Mouse (Mus musculus) hindbrain, postnatal 0 days (tissue): Measurements from ENCODE around the gene Reck. TPM values are rescaled to one million over a fixed set of nuclear protein-coding genes. Genes with fewer than 3 reads are reported as not detected.

Experiments
- ATAC-seq: fragments of 200-750 bp; cut with Nextera tagmentation; 2 replicates; pipeline ENCODE4 v1.8.0; 2017; ENCODE audit warnings: mild to moderate bottlenecking, moderate TSS enrichment, moderate library complexity
- DNase-seq: peaks from one replicate; pipeline ENCODE4 v3.0.0-alpha.2; 2015; ENCODE audit warnings: low spot score
- H3K27ac ChIP-seq: fragments of 300-500 bp; sonication (generic); 2 replicates; pipeline ENCODE4 v1.5.1; 2014; ENCODE audit warnings: mild to moderate bottlenecking
- H3K27me3 ChIP-seq: fragments of 300-500 bp; sonication (generic); 2 replicates; pipeline ENCODE4 v1.6.1; 2014; ENCODE audit warnings: low read length, mixed read lengths; ENCODE audit not compliant: insufficient read depth
- H3K36me3 ChIP-seq: fragments of 300-500 bp; sonication (generic); 2 replicates; pipeline ENCODE4 v1.6.1; 2014; ENCODE audit warnings: low read length, mixed read lengths; ENCODE audit not compliant: insufficient read depth
- H3K4me1 ChIP-seq: fragments of 300-500 bp; sonication (generic); 2 replicates; pipeline ENCODE4 v1.6.1; 2014; ENCODE audit warnings: antibody characterized with exemption, low read length, mixed read lengths; ENCODE audit not compliant: insufficient read depth
- H3K4me2 ChIP-seq: fragments of 300-500 bp; sonication (generic); 2 replicates; pipeline ENCODE4 v1.6.1; 2014; ENCODE audit warnings: low read depth, mild to moderate bottlenecking, low read length, moderate library complexity, mixed read lengths
- H3K4me3 ChIP-seq: fragments of 300-500 bp; sonication (generic); 2 replicates; pipeline ENCODE4 v1.5.1; 2014; ENCODE audit warnings: low read length
- H3K9ac ChIP-seq: fragments of 300-500 bp; sonication (generic); replicated peaks from 2 replicates; pipeline ENCODE4 v1.6.1; 2014; ENCODE audit warnings: mild to moderate bottlenecking, low read length, moderate library complexity, mixed read lengths
- H3K9me3 ChIP-seq: fragments of 300-500 bp; sonication (generic); 2 replicates; pipeline ENCODE4 v1.6.1; 2016; ENCODE audit warnings: low read length, mixed read lengths
- CTCF ChIP-seq: IDR thresholded peaks from 2 replicates; pipeline ENCODE4 v1.5.1; 2016; ENCODE audit warnings: antibody characterized with exemption, control low read depth, low read depth
- WGBS: fragments of 180-500 bp; shearing (Covaris S2); extraction: QIAGEN DNeasy Blood & Tissue Kit; methylation state at CpG from one replicate; pipeline ENCODE4 v1.1.7; 2014; 5-methylcytosine and 5-hydroxymethylcytosine counted together
- polyA plus RNA-seq: library from polyadenylated mRNA; unstranded; fragments of >200 nt; fragmentation: Nextera tagmentation; extraction: Ambion mirVana; gene quantifications from 2 replicates; pipeline ENCODE4 v1.2.1, GENCODE M21; 2015
- total RNA-seq: library from RNA; depleted of rRNA; stranded (reverse); fragments of >200 nt; gene quantifications from 2 replicates; pipeline ENCODE4 v1.2.3, GENCODE M21; 2014

Gene Reck
- total and polyA plus RNA-seq, 2 experiments from 2014 or later, result 4.0 to 6.1 TPM

- DNase-seq, result no peak
- H3K27ac ChIP-seq, result no peak overlapping the region
- no peak for TF ChIP-seq CTCF
- H3K4me2 ChIP-seq, result no peak overlapping the region
- no peaks in the 10 kb centered on the region for H3K4me1 ChIP-seq
- H3K4me3 ChIP-seq, result no peak overlapping the region
- H3K27me3 ChIP-seq, result no peaks in the 10 kb centered on the region
- ATAC-seq, result no peak
- 91% methylated on average over 6 of the region's 6 CpGs for WGBS
- H3K9ac ChIP-seq, result no peak overlapping the region
- H3K9me3 ChIP-seq, result no peaks in the 10 kb centered on the region
- H3K36me3 ChIP-seq, result no peaks in the 10 kb centered on the region
Measured at GRCm38 (mm10) chr4:43980846-43981245, 105.5 kb downstream of the Reck start.

- H3K27me3 ChIP-seq, result no peaks in the 10 kb centered on the region
- no peak overlapping the region for H3K4me3 ChIP-seq
- H3K9ac ChIP-seq, result no peak overlapping the region
- H3K4me1 ChIP-seq, result no peaks in the 10 kb centered on the region
- H3K4me2 ChIP-seq, result no peak overlapping the region
- H3K9me3 ChIP-seq, result no peaks in the 10 kb centered on the region
- DNase-seq (no peak), ATAC-seq (no peak)
- 88% methylated on average over 7 of the region's 7 CpGs for WGBS
- no peaks in the 10 kb centered on the region for H3K36me3 ChIP-seq
- H3K27ac ChIP-seq, result no peak overlapping the region
- TF ChIP-seq CTCF, result no peak
Measured at GRCm38 (mm10) chr4:43981251-43981650, 105.9 kb downstream of the Reck start.

- H3K9me3 ChIP-seq, result no peaks in the 10 kb centered on the region
- no peaks in the 10 kb centered on the region for H3K36me3 ChIP-seq
Measured at GRCm38 (mm10) chr4:43982053-43982732, 106.9 kb downstream of the Reck start.

GRCm38 (mm10) chr4:43983181-43983580 lies 107.9 kb downstream of the Reck start, which contains the start of gene Ccin:
Gene Ccin (plus strand): TSS chr4:43983483.
- TF ChIP-seq CTCF, result no peak
- no peaks in the 10 kb centered on the region for H3K9me3 ChIP-seq
- DNase-seq (no peak), ATAC-seq (no peak)
- 81% methylated on average over 11 of the region's 11 CpGs for WGBS
- no peaks in the 10 kb centered on the region for H3K4me1 ChIP-seq
- no peak within 1 kb of the TSS for H3K27ac ChIP-seq
- peak within 1 kb of the TSS; percentile 62 for H3K4me2 ChIP-seq
- no peaks in the 10 kb centered on the region for H3K27me3 ChIP-seq
- H3K36me3 ChIP-seq, result no peaks in the 10 kb centered on the region
- peak within 1 kb of the TSS; percentile 34; the same call in 1 of the 2 replicates for H3K9ac ChIP-seq
- peak within 1 kb of the TSS; percentile 32 for H3K4me3 ChIP-seq

More at GRCm38 (mm10) chr4:43982053-43982732, 106.9 kb downstream of the Reck start:
- H3K4me1 ChIP-seq, result no peaks in the 10 kb centered on the region
- no peak overlapping the region for H3K27ac ChIP-seq
- WGBS, result 1% methylated on average over 24 of the region's 24 CpGs
- peak overlapping the region; percentile 34; the same call in 1 of the 2 replicates for H3K9ac ChIP-seq
- H3K4me2 ChIP-seq, result peak overlapping the region; percentile 62
- peak; percentile 95 for TF ChIP-seq CTCF
- H3K4me3 ChIP-seq, result peak overlapping the region; percentile 32
- no peaks in the 10 kb centered on the region for H3K27me3 ChIP-seq
- ATAC-seq (peak; percentile 95), DNase-seq (peak; percentile 95)

- no peaks in the 10 kb centered on the region for H3K4me1 ChIP-seq
- H3K4me2 ChIP-seq, result no peak overlapping the region
- WGBS, result 91% methylated on average over 22 of the region's 22 CpGs
- H3K27me3 ChIP-seq, result no peaks in the 10 kb centered on the region
- ATAC-seq (no peak), DNase-seq (no peak)
- H3K4me3 ChIP-seq, result no peak overlapping the region
- no peaks in the 10 kb centered on the region for H3K9me3 ChIP-seq
- no peak for TF ChIP-seq CTCF
- H3K27ac ChIP-seq, result no peak overlapping the region
- H3K9ac ChIP-seq, result no peak overlapping the region
- no peaks in the 10 kb centered on the region for H3K36me3 ChIP-seq
Measured at GRCm38 (mm10) chr4:43983756-43984155, 108.4 kb downstream of the Reck start.

GRCm38 (mm10) chr4:43984326-43984725 lies 109.0 kb downstream of the Reck start:
- TF ChIP-seq CTCF, result no peak
- no peaks in the 10 kb centered on the region for H3K9me3 ChIP-seq
- no peak for ATAC-seq

GRCm38 (mm10) chr4:43988976-43989375 lies 113.6 kb downstream of the Reck start:
- no peak for TF ChIP-seq CTCF
- Histone ChIP-seq H3K9me3 (no peaks in the 10 kb centered on the region), H3K4me1 (no peaks in the 10 kb centered on the region), H3K27me3 (no peaks in the 10 kb centered on the region), H3K9ac (no peak overlapping the region), H3K4me2 (no peak overlapping the region), H3K27ac (no peak overlapping the region), H3K36me3 (no peaks in the 10 kb centered on the region), H3K4me3 (no peak overlapping the region)
- no peak for DNase-seq
- WGBS, result 94% methylated on average over 3 of the region's 3 CpGs
- ATAC-seq, result no peak

More at GRCm38 (mm10) chr4:43984326-43984725, 109.0 kb downstream of the Reck start:
- H3K27me3 ChIP-seq, result no peaks in the 10 kb centered on the region
- WGBS, result 93% methylated on average over 19 of the region's 19 CpGs
- DNase-seq, result no peak
- no peaks in the 10 kb centered on the region for H3K36me3 ChIP-seq
- no peak overlapping the region for H3K4me3 ChIP-seq
- H3K9ac ChIP-seq, result no peak overlapping the region
- H3K4me1 ChIP-seq, result no peaks in the 10 kb centered on the region
- H3K27ac ChIP-seq, result no peak overlapping the region
- no peak overlapping the region for H3K4me2 ChIP-seq
